Mouse (Mus musculus): ENCODE results near the gene Gm6685. TPM values are rescaled to one million over a fixed set of nuclear protein-coding genes. Genes with fewer than 3 reads are reported as not detected.
A peak's percentile ranks its signal among the peaks of the same experiment; 100 is the strongest.

Gm6685 gene
- total and polyA plus RNA-seq, 2 experiments from 2014 or later: not detected

DNA sequence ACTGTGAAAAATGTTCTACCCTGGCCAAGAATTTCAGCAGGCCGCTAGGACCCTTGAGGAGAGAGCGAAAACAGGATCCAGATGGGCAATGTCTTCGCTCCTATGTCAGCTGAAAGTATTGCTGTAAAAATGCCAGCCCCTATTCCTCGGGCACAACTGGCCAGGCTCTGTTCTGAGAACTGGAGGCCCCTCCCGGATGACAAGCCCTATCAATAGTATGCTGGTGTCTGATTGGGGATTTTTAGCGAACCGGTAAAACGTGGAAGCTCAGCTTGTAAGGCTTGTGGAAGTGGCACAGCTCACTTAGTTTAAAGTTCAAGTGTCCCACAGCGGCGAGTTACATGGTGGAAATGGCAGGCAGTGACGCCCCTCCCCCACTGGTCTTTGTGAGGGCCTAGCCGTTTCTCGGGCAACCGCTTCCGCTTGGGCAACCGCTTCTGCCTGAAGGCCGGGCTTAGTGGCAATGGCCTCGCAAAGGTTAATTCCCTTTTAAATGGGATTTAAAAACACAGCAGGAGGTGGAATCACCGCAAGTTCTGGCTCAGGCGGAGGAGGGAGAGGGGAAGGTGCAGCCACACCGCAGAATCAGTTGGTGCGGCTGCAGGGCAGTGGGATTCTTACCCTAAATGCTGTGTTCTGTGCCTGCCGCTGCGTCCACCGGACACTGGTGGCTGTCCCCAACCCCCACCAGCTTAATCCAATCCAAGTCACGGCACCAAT, 25.7 kb upstream of the Gm6685 start:
- Histone ChIP-seq H3K27ac (ENCODE audit: low read depth) (no peak overlapping the region), H3K27me3 (ENCODE audit: control insufficient read depth, insufficient read depth, low read length) (no peaks in the 10 kb centered on the region), H3K9me3 (replicated peaks; ENCODE audit: control insufficient read depth, low read length) (no peaks in the 10 kb centered on the region), H3K36me3 (replicated peaks; ENCODE audit: control insufficient read depth, insufficient read depth, low read length) (no peaks in the 10 kb centered on the region), H3K4me1 (ENCODE audit: control insufficient read depth, insufficient read depth) (peaks cover 3% of the 10 kb centered on the region; the same call in 1 of the 2 replicates), H3K9ac (replicated peaks; ENCODE audit: low read depth, low read length) (peak overlapping the region; percentile 56), H3K4me2 (ENCODE audit: low read depth, low read length) (peak overlapping the region; percentile 72), H3K4me3 (ENCODE audit: low read depth, low read length) (peak overlapping the region; percentile 45)
- WGBS: 6% methylated on average over 26 of the region's 26 CpGs
- peak; percentile 53 for DNase-seq (ENCODE audit: low spot score)
- no peak for TF ChIP-seq EP300 (IDR thresholded peaks at IDR 0.05; ENCODE audit: low read depth)
- TF ChIP-seq CTCF (IDR thresholded peaks at IDR 0.05; ENCODE audit: low read depth): no peak
- peak; percentile 84 for ATAC-seq (ENCODE audit: insufficient read depth, low read depth)

- no peak overlapping the region for H3K27ac ChIP-seq (ENCODE audit: low read depth)
- H3K4me1 ChIP-seq (ENCODE audit: control insufficient read depth, insufficient read depth): no peaks in the 10 kb centered on the region
- no peak overlapping the region for H3K4me2 ChIP-seq (ENCODE audit: low read depth, low read length)
- DNase-seq (ENCODE audit: low spot score): no peak
- H3K9me3 ChIP-seq (replicated peaks; ENCODE audit: control insufficient read depth, low read length): no peaks in the 10 kb centered on the region
- ATAC-seq (ENCODE audit: insufficient read depth, low read depth): no peak
- no peaks in the 10 kb centered on the region for H3K27me3 ChIP-seq (ENCODE audit: control insufficient read depth, insufficient read depth, low read length)
- H3K36me3 ChIP-seq (replicated peaks; ENCODE audit: control insufficient read depth, insufficient read depth, low read length): no peaks in the 10 kb centered on the region
- WGBS: 61% methylated on average over 2 of the region's 2 CpGs
- no peak overlapping the region for H3K9ac ChIP-seq (replicated peaks; ENCODE audit: low read depth, low read length)
- no peak for TF ChIP-seq CTCF (IDR thresholded peaks at IDR 0.05; ENCODE audit: low read depth)
- TF ChIP-seq EP300 (IDR thresholded peaks at IDR 0.05; ENCODE audit: low read depth): no peak
- no peak overlapping the region for H3K4me3 ChIP-seq (ENCODE audit: low read depth, low read length)
These were observed 3.8 kb upstream of the Gm6685 start for GRCm38 (mm10) chr11:28343465-28343864.

DNA sequence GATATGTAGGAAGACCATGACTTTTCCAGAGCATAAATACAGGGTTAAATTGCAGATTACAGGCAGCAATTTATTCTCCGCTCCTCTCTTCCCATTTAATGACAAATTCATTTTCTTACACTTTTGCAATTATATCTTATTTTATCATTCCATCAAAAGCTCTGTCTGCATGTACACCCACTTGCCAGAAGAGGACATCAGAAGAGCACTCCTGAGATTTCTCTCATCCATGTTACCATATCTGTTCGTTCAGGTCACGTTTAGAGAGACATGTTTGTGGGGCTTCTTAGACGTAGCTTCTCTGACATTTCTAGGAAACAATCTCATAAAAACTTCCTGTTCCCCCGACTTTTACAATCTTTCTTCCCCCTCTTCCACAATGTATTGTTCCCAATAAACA, 2.2 kb upstream of the Gm6685 start:
- ATAC-seq (ENCODE audit: insufficient read depth, low read depth): no peak
- H3K4me1 ChIP-seq (ENCODE audit: control insufficient read depth, insufficient read depth): no peaks in the 10 kb centered on the region
- WGBS: 65% methylated on average over 5 of the region's 5 CpGs

GRCm38 (mm10) chr11:28327878-28328277, 11.8 kb downstream of the Gm6685 start:
- ATAC-seq (ENCODE audit: insufficient read depth, low read depth): no peak
- Histone ChIP-seq H3K4me1 (ENCODE audit: control insufficient read depth, insufficient read depth) (no peaks in the 10 kb centered on the region), H3K27ac (ENCODE audit: low read depth) (no peak overlapping the region), H3K9me3 (replicated peaks; ENCODE audit: control insufficient read depth, low read length) (0 out of 2 replicates have a peak, but pooled peaks cover 2% of the 10 kb centered on the region), H3K4me2 (ENCODE audit: low read depth, low read length) (no peak overlapping the region), H3K9ac (replicated peaks; ENCODE audit: low read depth, low read length) (no peak overlapping the region), H3K4me3 (ENCODE audit: low read depth, low read length) (no peak overlapping the region), H3K27me3 (ENCODE audit: control insufficient read depth, insufficient read depth, low read length) (no peaks in the 10 kb centered on the region), H3K36me3 (replicated peaks; ENCODE audit: control insufficient read depth, insufficient read depth, low read length) (no peaks in the 10 kb centered on the region)
- no peak for DNase-seq (ENCODE audit: low spot score)
- no peak for TF ChIP-seq CTCF (IDR thresholded peaks at IDR 0.05; ENCODE audit: low read depth)
- TF ChIP-seq EP300 (IDR thresholded peaks at IDR 0.05; ENCODE audit: low read depth): no peak
- WGBS: 71% methylated on average over 1 of the region's 1 CpGs

More for the DNA sequence above, 2.2 kb upstream of the Gm6685 start:
- DNase-seq (ENCODE audit: low spot score): no peak
- H3K27me3 ChIP-seq (ENCODE audit: control insufficient read depth, insufficient read depth, low read length): no peaks in the 10 kb centered on the region
- no peaks in the 10 kb centered on the region for H3K9me3 ChIP-seq (replicated peaks; ENCODE audit: control insufficient read depth, low read length)
- TF ChIP-seq CTCF (IDR thresholded peaks at IDR 0.05; ENCODE audit: low read depth) (no peak), EP300 (IDR thresholded peaks at IDR 0.05; ENCODE audit: low read depth) (no peak)
- H3K9ac ChIP-seq (replicated peaks; ENCODE audit: low read depth, low read length): no peak overlapping the region
- no peak overlapping the region for H3K27ac ChIP-seq (ENCODE audit: low read depth)
- H3K4me2 ChIP-seq (ENCODE audit: low read depth, low read length): no peak overlapping the region
- no peak overlapping the region for H3K4me3 ChIP-seq (ENCODE audit: low read depth, low read length)
- no peaks in the 10 kb centered on the region for H3K36me3 ChIP-seq (replicated peaks; ENCODE audit: control insufficient read depth, insufficient read depth, low read length)

GRCm38 (mm10) chr11:28313396-28313795, 26.3 kb downstream of the Gm6685 start:
- DNase-seq (ENCODE audit: low spot score) (no peak), ATAC-seq (ENCODE audit: insufficient read depth, low read depth) (no peak)
- no peaks in the 10 kb centered on the region for H3K27me3 ChIP-seq (ENCODE audit: control insufficient read depth, insufficient read depth, low read length)
- no peaks in the 10 kb centered on the region for H3K36me3 ChIP-seq (replicated peaks; ENCODE audit: control insufficient read depth, insufficient read depth, low read length)
- H3K9ac ChIP-seq (replicated peaks; ENCODE audit: low read depth, low read length): no peak overlapping the region
- H3K9me3 ChIP-seq (replicated peaks; ENCODE audit: control insufficient read depth, low read length): no peaks in the 10 kb centered on the region
- TF ChIP-seq CTCF (IDR thresholded peaks at IDR 0.05; ENCODE audit: low read depth) (no peak), EP300 (IDR thresholded peaks at IDR 0.05; ENCODE audit: low read depth) (no peak)
- no peak overlapping the region for H3K4me3 ChIP-seq (ENCODE audit: low read depth, low read length)
- 42% methylated on average over 1 of the region's 1 CpGs for WGBS
- H3K27ac ChIP-seq (ENCODE audit: low read depth): no peak overlapping the region
- no peak overlapping the region for H3K4me2 ChIP-seq (ENCODE audit: low read depth, low read length)
- no peaks in the 10 kb centered on the region for H3K4me1 ChIP-seq (ENCODE audit: control insufficient read depth, insufficient read depth)

- no peak overlapping the region for H3K4me2 ChIP-seq (ENCODE audit: low read depth, low read length)
- no peak for ATAC-seq (ENCODE audit: insufficient read depth, low read depth)
- H3K27me3 ChIP-seq (ENCODE audit: control insufficient read depth, insufficient read depth, low read length): no peaks in the 10 kb centered on the region
- 89% methylated on average over 1 of the region's 1 CpGs for WGBS
- DNase-seq (ENCODE audit: low spot score): no peak
- no peak overlapping the region for H3K9ac ChIP-seq (replicated peaks; ENCODE audit: low read depth, low read length)
- no peak for TF ChIP-seq CTCF (IDR thresholded peaks at IDR 0.05; ENCODE audit: low read depth)
- no peak for TF ChIP-seq EP300 (IDR thresholded peaks at IDR 0.05; ENCODE audit: low read depth)
- no peaks in the 10 kb centered on the region for H3K4me1 ChIP-seq (ENCODE audit: control insufficient read depth, insufficient read depth)
- no peak overlapping the region for H3K27ac ChIP-seq (ENCODE audit: low read depth)
- no peaks in the 10 kb centered on the region for H3K9me3 ChIP-seq (replicated peaks; ENCODE audit: control insufficient read depth, low read length)
- no peaks in the 10 kb centered on the region for H3K36me3 ChIP-seq (replicated peaks; ENCODE audit: control insufficient read depth, insufficient read depth, low read length)
- no peak overlapping the region for H3K4me3 ChIP-seq (ENCODE audit: low read depth, low read length)
These were observed 31.9 kb downstream of the Gm6685 start for GRCm38 (mm10) chr11:28307723-28308122.

All from heart, postnatal 0 days (tissue).